Mouse (Mus musculus): Measurements from ENCODE around the gene Gm49322. TPM values are rescaled to one million over a fixed set of nuclear protein-coding genes. Genes with fewer than 3 reads are reported as not detected.

The Gm49322 gene
- total and polyA plus RNA-seq, 3 experiments = 0.28 to 1.8 (median 1.1) TPM

DNA sequence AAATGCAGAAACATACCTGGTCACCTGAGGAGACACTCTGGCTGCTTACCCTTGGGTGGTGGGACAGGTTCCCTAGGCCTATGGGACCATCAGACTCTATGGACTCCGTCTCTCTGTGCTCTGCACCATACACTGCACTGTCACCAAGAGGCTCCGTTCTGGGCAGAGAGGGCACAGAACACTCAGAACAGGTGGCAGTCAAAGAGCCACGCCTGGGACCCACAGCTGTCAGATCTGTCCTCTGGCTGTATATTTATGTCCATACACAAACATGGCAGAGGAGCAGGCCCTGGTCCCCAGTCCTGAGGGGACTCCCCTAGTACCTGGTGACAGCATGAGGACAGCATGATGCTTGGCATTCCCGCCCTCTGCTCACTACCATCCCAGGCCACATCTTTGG is 19.9 kb downstream of the Gm49322 start:
- Histone ChIP-seq H3K4me3 (replicated peaks in 1 of 3; ENCODE audit: low read depth in 2 of 3, low read length in 2 of 3, poor library complexity in 1 of 3) (no peak overlapping the region), H3K4me1 (ENCODE audit: control insufficient read depth in 1 of 2, insufficient read depth in 2 of 2) (peaks cover 33 to 54% of the 10 kb centered on the region in 2 experiments), H3K9ac (ENCODE audit: insufficient read depth, low read depth) (no peak overlapping the region), H3K27ac (ENCODE audit: insufficient read depth, low read depth) (no peak overlapping the region), H3K4me2 (ENCODE audit: insufficient read depth, low read depth, poor library complexity, severe bottlenecking) (no peak overlapping the region), H3K27me3 (replicated peaks) (no peaks in the 10 kb centered on the region), H3K36me3 (replicated peaks in 1 of 2; ENCODE audit: control insufficient read depth in 1 of 2, insufficient read depth in 1 of 2, low read length in 1 of 2) (peaks cover 10 to 62% of the 10 kb centered on the region in 2 experiments), H3K79me2 (replicated peaks; ENCODE audit: control insufficient read depth, extremely low read depth, insufficient read depth, poor library complexity, severe bottlenecking) (peaks cover 33% of the 10 kb centered on the region), H3K9me3 (replicated peaks; ENCODE audit: low read length) (no peaks in the 10 kb centered on the region)
- TF ChIP-seq ZC3H11A (IDR thresholded peaks at IDR 0.05; ENCODE audit: low read depth, low read length) = no peak
- dilution Hi-C loops (cut with MboI; ENCODE audit: extremely low pct_ligation_motif_present, extremely low pct_unique_long_range_greater_than_20kb, low sequenced_read_pairs) (no loop called here), in situ Hi-C loops (cut with MboI; ENCODE audit: low pct_ligation_motif_present, low pct_unique_long_range_greater_than_20kb, low sequenced_read_pairs) (no loop called here)
- no peak for DNase-seq (ENCODE audit: extremely low read depth)

GRCm38 (mm10) chr10:80627685-80628084 is 21.9 kb downstream of the Gm49322 start:
- no peak for DNase-seq (ENCODE audit: extremely low read depth)
- Histone ChIP-seq H3K9ac (ENCODE audit: insufficient read depth, low read depth) (no peak overlapping the region), H3K27ac (ENCODE audit: insufficient read depth, low read depth) (no peak overlapping the region), H3K4me3 (replicated peaks in 1 of 3; ENCODE audit: low read depth in 2 of 3, low read length in 2 of 3, poor library complexity in 1 of 3) (no peak overlapping the region), H3K79me2 (replicated peaks; ENCODE audit: control insufficient read depth, extremely low read depth, insufficient read depth, poor library complexity, severe bottlenecking) (peaks cover 33% of the 10 kb centered on the region), H3K27me3 (replicated peaks) (no peaks in the 10 kb centered on the region), H3K4me2 (ENCODE audit: insufficient read depth, low read depth, poor library complexity, severe bottlenecking) (no peak overlapping the region), H3K9me3 (replicated peaks; ENCODE audit: low read length) (no peaks in the 10 kb centered on the region), H3K4me1 (ENCODE audit: control insufficient read depth in 1 of 2, insufficient read depth in 2 of 2) (peaks cover 30 to 55% of the 10 kb centered on the region in 2 experiments), H3K36me3 (replicated peaks in 1 of 2; ENCODE audit: control insufficient read depth in 1 of 2, insufficient read depth in 1 of 2, low read length in 1 of 2) (peaks cover 16 to 81% of the 10 kb centered on the region in 2 experiments)
- in situ Hi-C loops (cut with MboI; ENCODE audit: low pct_ligation_motif_present, low pct_unique_long_range_greater_than_20kb, low sequenced_read_pairs) (no loop called here), dilution Hi-C loops (cut with MboI; ENCODE audit: extremely low pct_ligation_motif_present, extremely low pct_unique_long_range_greater_than_20kb, low sequenced_read_pairs) (no loop called here)
- TF ChIP-seq IRF4 (IDR thresholded peaks at IDR 0.05; ENCODE audit: low read depth, low read length) (no peak), HCFC1 (IDR thresholded peaks at IDR 0.05; ENCODE audit: low read depth, low read length) (no peak)

DNA sequence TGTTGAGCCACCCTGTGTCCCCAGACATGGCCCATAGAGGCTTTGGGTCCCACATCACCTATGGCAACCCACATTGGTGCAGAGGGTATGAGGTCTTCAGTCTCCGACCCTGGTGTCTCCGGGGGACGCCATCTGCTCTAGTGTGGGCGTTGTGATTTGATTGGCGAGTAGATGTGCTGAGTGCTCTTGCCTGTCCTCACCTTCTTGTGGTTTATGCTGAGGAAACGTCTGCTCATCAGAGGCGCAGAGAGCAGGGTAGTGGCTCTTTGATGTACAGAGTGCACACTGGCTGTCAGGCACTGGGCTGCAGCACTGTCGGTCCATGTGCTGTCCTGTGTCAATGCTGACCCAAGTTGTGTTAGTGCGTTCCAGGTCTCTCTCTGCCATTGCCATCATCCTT is 23.1 kb downstream of the Gm49322 start:
- in situ Hi-C loops (cut with MboI; ENCODE audit: low pct_ligation_motif_present, low pct_unique_long_range_greater_than_20kb, low sequenced_read_pairs) = no loop called here
- peaks cover 20 to 89% of the 10 kb centered on the region in 2 experiments for H3K36me3 ChIP-seq (replicated peaks in 1 of 2; ENCODE audit: control insufficient read depth in 1 of 2, insufficient read depth in 1 of 2, low read length in 1 of 2)

More for the DNA sequence above, 23.1 kb downstream of the Gm49322 start:
- dilution Hi-C loops (cut with MboI; ENCODE audit: extremely low pct_ligation_motif_present, extremely low pct_unique_long_range_greater_than_20kb, low sequenced_read_pairs) = no loop called here
- peaks cover 28 to 56% of the 10 kb centered on the region in 2 experiments for H3K4me1 ChIP-seq (ENCODE audit: control insufficient read depth in 1 of 2, insufficient read depth in 2 of 2)
- peaks cover 29% of the 10 kb centered on the region for H3K79me2 ChIP-seq (replicated peaks; ENCODE audit: control insufficient read depth, extremely low read depth, insufficient read depth, poor library complexity, severe bottlenecking)
- H3K4me3 ChIP-seq (replicated peaks in 1 of 3; ENCODE audit: low read depth in 2 of 3, low read length in 2 of 3, poor library complexity in 1 of 3) = no peak overlapping the region
- H3K27me3 ChIP-seq (replicated peaks) = no peaks in the 10 kb centered on the region
- no peak overlapping the region for H3K9ac ChIP-seq (ENCODE audit: insufficient read depth, low read depth)
- H3K9me3 ChIP-seq (replicated peaks; ENCODE audit: low read length) = no peaks in the 10 kb centered on the region
- no peak overlapping the region for H3K4me2 ChIP-seq (ENCODE audit: insufficient read depth, low read depth, poor library complexity, severe bottlenecking)
- no peak overlapping the region for H3K27ac ChIP-seq (ENCODE audit: insufficient read depth, low read depth)
- no peak for DNase-seq (ENCODE audit: extremely low read depth)
- TF ChIP-seq KAT2A (IDR thresholded peaks at IDR 0.05; ENCODE audit: insufficient replicate concordance, low read length) (no peak), MEF2A (IDR thresholded peaks at IDR 0.05; ENCODE audit: borderline replicate concordance, low read depth, low read length) (no peak), IRF4 (IDR thresholded peaks at IDR 0.05; ENCODE audit: low read depth, low read length) (no peak), POLR2A (IDR thresholded peaks at IDR 0.05; ENCODE audit: low read depth, low read length) (no peak), E2F4 (IDR thresholded peaks at IDR 0.05; ENCODE audit: insufficient replicate concordance, low read depth, low read length) (no peak), ZMIZ1 (IDR thresholded peaks at IDR 0.05; ENCODE audit: low read depth, low read length) (no peak), ZNF384 (IDR thresholded peaks at IDR 0.05; ENCODE audit: low read depth, low read length) (no peak), NRF1 (IDR thresholded peaks at IDR 0.05; ENCODE audit: low read depth, low read length) (no peak), CTCF (conservative IDR thresholded peaks at IDR 0.05 in 1 of 2, IDR thresholded peaks at IDR 0.05 in 1 of 2; ENCODE audit: low read depth in 2 of 2, low read length in 2 of 2) (no peak), RAD21 (IDR thresholded peaks at IDR 0.05; ENCODE audit: low read depth, low read length) (no peak), MAX (IDR thresholded peaks at IDR 0.05; ENCODE audit: low read length) (no peak), MAFK (IDR thresholded peaks at IDR 0.05; ENCODE audit: insufficient replicate concordance, low read length) (no peak), SIN3A (IDR thresholded peaks at IDR 0.05; ENCODE audit: low read length) (no peak)

All from CH12.LX (cell line).